Mouse (Mus musculus) hindbrain, embryonic 15.5 days (tissue): Measurements from ENCODE around the gene Lgi2. TPM values are rescaled to one million over a fixed set of nuclear protein-coding genes. Genes with fewer than 3 reads are reported as not detected.

Experiments used
- ATAC-seq: fragments of 200-750 bp; cut with Nextera tagmentation; 2 replicates; pipeline ENCODE4 v1.8.0; 2017; ENCODE audit warnings: low read depth, moderate number of reproducible peaks, moderate TSS enrichment; ENCODE audit not compliant: low FRiP score
- H3K27ac ChIP-seq: fragments of 300-500 bp; sonication (generic); replicated peaks from 2 replicates; pipeline ENCODE4 v1.5.1; 2015; ENCODE audit warnings: mild to moderate bottlenecking, inconsistent platforms
- H3K27me3 ChIP-seq: fragments of 300-500 bp; sonication (generic); 2 replicates; pipeline ENCODE4 v1.6.1; 2015; ENCODE audit warnings: control low read depth, inconsistent platforms
- H3K36me3 ChIP-seq: fragments of 300-500 bp; sonication (generic); 2 replicates; pipeline ENCODE4 v1.6.1; 2015; ENCODE audit warnings: control low read depth, inconsistent platforms
- H3K4me1 ChIP-seq: fragments of 300-500 bp; sonication (generic); replicated peaks from 2 replicates; pipeline ENCODE4 v1.6.1; 2015; ENCODE audit warnings: control low read depth, inconsistent platforms
- H3K4me2 ChIP-seq: fragments of 300-500 bp; sonication (generic); 2 replicates; pipeline ENCODE4 v1.6.1; 2015; ENCODE audit warnings: moderate library complexity, mild to moderate bottlenecking, inconsistent platforms
- H3K4me3 ChIP-seq: fragments of 300-500 bp; sonication (generic); 2 replicates; pipeline ENCODE4 v1.5.1; 2015; ENCODE audit warnings: mild to moderate bottlenecking, inconsistent platforms
- H3K9ac ChIP-seq: fragments of 300-500 bp; sonication (generic); 2 replicates; pipeline ENCODE4 v1.6.1; 2015; ENCODE audit warnings: inconsistent platforms
- H3K9me3 ChIP-seq: fragments of 300-500 bp; sonication (generic); 2 replicates; pipeline ENCODE4 v1.6.1; 2016; ENCODE audit warnings: control low read depth, inconsistent platforms
- WGBS: fragments of 180-500 bp; shearing (Covaris S2); methylation state at CpG from one replicate; pipeline ENCODE4 v1.1.7; 2015; 5-methylcytosine and 5-hydroxymethylcytosine counted together
- polyA plus RNA-seq: library from polyadenylated mRNA; unstranded; fragments of >200 nt; fragmentation: Nextera tagmentation; extraction: Ambion mirVana; gene quantifications from 2 replicates; pipeline ENCODE4 v1.2.1, GENCODE M21; 2015

The Lgi2 gene
- polyA plus RNA-seq, 1 experiment from 2014 or later = 5.2 TPM

DNA sequence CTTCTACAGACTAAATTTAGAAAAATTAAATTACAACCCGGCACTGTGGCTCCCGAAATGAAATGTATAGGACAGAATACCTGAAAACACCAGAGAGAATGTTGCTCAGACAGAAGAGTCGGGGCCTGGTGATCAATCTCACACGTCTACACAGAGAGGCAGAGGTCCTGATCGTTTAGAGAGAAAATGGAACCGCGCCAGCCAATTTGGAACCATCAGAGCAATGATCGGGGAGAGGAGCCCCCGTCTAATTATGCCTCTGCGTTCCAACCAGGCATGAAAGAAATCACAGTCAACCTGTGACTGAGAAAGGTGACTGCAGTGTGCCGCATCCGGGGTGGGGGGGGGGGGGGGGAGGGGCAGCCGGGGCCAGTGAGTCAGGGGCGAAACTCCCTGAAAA is 70.6 kb downstream of the Lgi2 start:
- H3K4me3 ChIP-seq = no peak overlapping the region
- H3K36me3 ChIP-seq = no peaks in the 10 kb centered on the region
- no peaks in the 10 kb centered on the region for H3K27me3 ChIP-seq
- no peaks in the 10 kb centered on the region for H3K9me3 ChIP-seq
- peaks cover 9% of the 10 kb centered on the region; the same call in 1 of the 2 replicates for H3K4me1 ChIP-seq
- no peak for ATAC-seq
- no peak overlapping the region for H3K27ac ChIP-seq
- no peak overlapping the region for H3K4me2 ChIP-seq
- no peak overlapping the region for H3K9ac ChIP-seq
- WGBS = 53% methylated on average over 12 of the region's 14 CpGs

DNA sequence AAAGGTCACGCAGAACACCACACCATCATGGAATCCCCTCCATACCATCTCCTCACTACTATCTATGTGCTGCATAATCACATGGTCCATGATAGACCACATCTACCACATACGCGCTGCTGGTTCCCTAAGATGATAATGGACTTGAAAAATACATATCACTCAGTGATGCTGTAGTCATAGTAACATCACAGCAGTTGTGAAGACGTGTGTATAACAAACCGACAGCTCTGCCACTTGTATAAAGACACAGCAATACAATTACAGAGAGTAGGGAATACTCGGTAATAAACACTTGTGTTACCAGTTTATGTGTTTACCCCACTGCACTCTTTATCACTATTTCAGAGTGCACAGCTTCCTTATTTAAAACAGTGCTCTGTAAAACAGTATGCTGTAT is 74.8 kb downstream of the Lgi2 start:
- Histone ChIP-seq H3K4me2 (no peak overlapping the region), H3K9ac (no peak overlapping the region), H3K27me3 (no peaks in the 10 kb centered on the region), H3K36me3 (no peaks in the 10 kb centered on the region), H3K27ac (no peak overlapping the region), H3K9me3 (no peaks in the 10 kb centered on the region), H3K4me3 (no peak overlapping the region), H3K4me1 (peaks cover 9% of the 10 kb centered on the region; the same call in 1 of the 2 replicates)
- ATAC-seq = no peak
- 82% methylated on average over 6 of the region's 6 CpGs for WGBS

DNA sequence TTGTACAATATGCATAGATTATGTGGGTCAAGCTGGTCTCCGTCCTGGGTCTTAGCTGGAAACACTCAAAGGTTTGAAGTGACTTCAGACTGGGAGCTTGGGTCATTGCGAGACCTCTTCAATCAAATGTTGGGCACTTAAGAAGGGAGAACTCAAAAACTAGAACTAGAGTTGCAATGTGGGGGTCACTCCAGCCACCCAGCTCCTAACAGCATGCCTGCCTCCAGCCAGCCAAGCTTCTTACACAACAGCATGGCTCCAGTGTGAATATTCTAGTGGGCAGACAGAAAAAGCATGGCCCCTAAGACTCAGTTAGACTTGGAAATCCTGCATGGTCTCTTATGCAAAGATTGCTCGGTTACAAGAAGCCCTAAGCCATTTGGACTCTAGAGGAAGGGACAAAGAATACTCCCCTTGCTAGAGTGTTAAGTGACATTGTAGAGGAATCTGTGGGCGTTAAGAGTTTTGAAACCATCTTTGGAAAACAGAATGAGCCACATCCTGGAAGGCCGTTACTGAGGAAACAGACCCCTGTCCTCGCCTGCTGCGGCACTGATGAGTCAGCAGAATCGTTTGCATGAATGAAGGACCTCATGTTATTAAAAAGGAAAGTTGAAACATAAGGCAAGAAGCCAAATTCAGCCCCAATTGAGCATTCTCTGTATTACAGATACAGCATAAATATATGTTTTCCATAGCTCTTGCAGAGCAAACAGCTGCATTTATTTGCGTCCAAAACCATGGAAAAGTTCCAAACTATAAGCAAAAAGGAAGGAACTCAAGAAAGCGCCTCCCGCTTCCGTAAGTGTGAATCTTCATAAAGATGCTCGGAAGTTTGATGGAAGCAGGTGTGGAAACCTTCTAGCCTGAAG is 78.5 kb downstream of the Lgi2 start:
- Histone ChIP-seq H3K36me3 (no peaks in the 10 kb centered on the region), H3K4me2 (no peak overlapping the region), H3K9ac (no peak overlapping the region), H3K4me3 (no peak overlapping the region), H3K27ac (no peak overlapping the region), H3K4me1 (no peaks in the 10 kb centered on the region), H3K27me3 (no peaks in the 10 kb centered on the region), H3K9me3 (no peaks in the 10 kb centered on the region)
- WGBS = 80% methylated on average over 13 of the region's 13 CpGs
- no peak for ATAC-seq

Other genes starting within 250 kb of the Lgi2 start
- gene Sod3, start 202.7 kb downstream of the Lgi2 start, polyA plus RNA-seq = 3.1 and 3.6 TPM in 2 replicates
- gene Ccdc149, start 94.9 kb downstream of the Lgi2 start, polyA plus RNA-seq = 13.2 and 14.3 TPM in 2 replicates
- gene Sepsecs, start 103.2 kb upstream of the Lgi2 start, polyA plus RNA-seq = 6.8 and 7.4 TPM in 2 replicates
- gene Pi4k2b, start 175.1 kb upstream of the Lgi2 start, polyA plus RNA-seq = 4.9 and 5.4 TPM in 2 replicates
- 10.7 and 11.7 TPM in 2 replicates for gene Zcchc4, start 208.9 kb upstream of the Lgi2 start, polyA plus RNA-seq